Mouse (Mus musculus): ENCODE measurements at regions not wholly inside any gene's neighbourhood (a gene's known extent, or its start where the extent isn't known, plus 50 kb on each side); places are given as distances from the start of the nearest gene placed in this dataset.

GRCm38 (mm10) chr13:82849037-82849436 is 654.8 kb upstream of the Mef2c start:
- ATAC-seq (replicated peaks in 1 of 2; ENCODE audit: insufficient read depth in 1 of 2, low FRiP score in 2 of 2, low TSS enrichment in 1 of 2, low read depth in 1 of 2, poor library complexity in 2 of 2, severe bottlenecking in 2 of 2) = peak; percentile 27 to 42; a peak in 1 of 4 replicates

GRCm38 (mm10) chr13:82869869-82870268 is 634.0 kb upstream of the Mef2c start:
- no peak for ATAC-seq (replicated peaks in 1 of 2; ENCODE audit: insufficient read depth in 1 of 2, low FRiP score in 2 of 2, low TSS enrichment in 1 of 2, low read depth in 1 of 2, poor library complexity in 2 of 2, severe bottlenecking in 2 of 2)

GRCm38 (mm10) chr13:82874091-82874490 is 629.7 kb upstream of the Mef2c start:
- no peak for ATAC-seq (replicated peaks in 1 of 2; ENCODE audit: insufficient read depth in 1 of 2, low FRiP score in 2 of 2, low TSS enrichment in 1 of 2, low read depth in 1 of 2, poor library complexity in 2 of 2, severe bottlenecking in 2 of 2)

- ATAC-seq (replicated peaks in 1 of 2; ENCODE audit: insufficient read depth in 1 of 2, low FRiP score in 2 of 2, low TSS enrichment in 1 of 2, low read depth in 1 of 2, poor library complexity in 2 of 2, severe bottlenecking in 2 of 2) = no peak
These were observed 620.5 kb upstream of the Mef2c start for GRCm38 (mm10) chr13:82883368-82883767.

- ATAC-seq (replicated peaks in 1 of 2; ENCODE audit: insufficient read depth in 1 of 2, low FRiP score in 2 of 2, low TSS enrichment in 1 of 2, low read depth in 1 of 2, poor library complexity in 2 of 2, severe bottlenecking in 2 of 2) = no peak
These were observed 615.1 kb upstream of the Mef2c start for GRCm38 (mm10) chr13:82888755-82889154.

GRCm38 (mm10) chr13:82892731-82893130 is 611.1 kb upstream of the Mef2c start:
- no peak for ATAC-seq (replicated peaks in 1 of 2; ENCODE audit: insufficient read depth in 1 of 2, low FRiP score in 2 of 2, low TSS enrichment in 1 of 2, low read depth in 1 of 2, poor library complexity in 2 of 2, severe bottlenecking in 2 of 2)

GRCm38 (mm10) chr13:82899686-82900085 is 604.1 kb upstream of the Mef2c start:
- ATAC-seq (replicated peaks in 1 of 2; ENCODE audit: insufficient read depth in 1 of 2, low FRiP score in 2 of 2, low TSS enrichment in 1 of 2, low read depth in 1 of 2, poor library complexity in 2 of 2, severe bottlenecking in 2 of 2) = peak; percentile 85 to 87

GRCm38 (mm10) chr13:82902160-82902559 is 601.7 kb upstream of the Mef2c start:
- ATAC-seq (replicated peaks in 1 of 2; ENCODE audit: insufficient read depth in 1 of 2, low FRiP score in 2 of 2, low TSS enrichment in 1 of 2, low read depth in 1 of 2, poor library complexity in 2 of 2, severe bottlenecking in 2 of 2) = no peak

GRCm38 (mm10) chr13:82903637-82904036 is 600.2 kb upstream of the Mef2c start:
- no peak for ATAC-seq (replicated peaks in 1 of 2; ENCODE audit: insufficient read depth in 1 of 2, low FRiP score in 2 of 2, low TSS enrichment in 1 of 2, low read depth in 1 of 2, poor library complexity in 2 of 2, severe bottlenecking in 2 of 2)

- ATAC-seq (replicated peaks in 1 of 2; ENCODE audit: insufficient read depth in 1 of 2, low FRiP score in 2 of 2, low TSS enrichment in 1 of 2, low read depth in 1 of 2, poor library complexity in 2 of 2, severe bottlenecking in 2 of 2) = no peak
These were observed 596.1 kb upstream of the Mef2c start for GRCm38 (mm10) chr13:82907689-82908088.

- no peak for ATAC-seq (replicated peaks in 1 of 2; ENCODE audit: insufficient read depth in 1 of 2, low FRiP score in 2 of 2, low TSS enrichment in 1 of 2, low read depth in 1 of 2, poor library complexity in 2 of 2, severe bottlenecking in 2 of 2)
These were observed 594.7 kb upstream of the Mef2c start for GRCm38 (mm10) chr13:82909151-82909550.

GRCm38 (mm10) chr13:82912859-82913258 is 591.0 kb upstream of the Mef2c start:
- no peak for ATAC-seq (replicated peaks in 1 of 2; ENCODE audit: insufficient read depth in 1 of 2, low FRiP score in 2 of 2, low TSS enrichment in 1 of 2, low read depth in 1 of 2, poor library complexity in 2 of 2, severe bottlenecking in 2 of 2)

- ATAC-seq (replicated peaks in 1 of 2; ENCODE audit: insufficient read depth in 1 of 2, low FRiP score in 2 of 2, low TSS enrichment in 1 of 2, low read depth in 1 of 2, poor library complexity in 2 of 2, severe bottlenecking in 2 of 2) = no peak
These were observed 588.6 kb upstream of the Mef2c start for GRCm38 (mm10) chr13:82915194-82915593.

GRCm38 (mm10) chr13:82930010-82930409 is 573.8 kb upstream of the Mef2c start:
- no peak for ATAC-seq (replicated peaks in 1 of 2; ENCODE audit: insufficient read depth in 1 of 2, low FRiP score in 2 of 2, low TSS enrichment in 1 of 2, low read depth in 1 of 2, poor library complexity in 2 of 2, severe bottlenecking in 2 of 2)

- ATAC-seq (replicated peaks in 1 of 2; ENCODE audit: insufficient read depth in 1 of 2, low FRiP score in 2 of 2, low TSS enrichment in 1 of 2, low read depth in 1 of 2, poor library complexity in 2 of 2, severe bottlenecking in 2 of 2) = no peak
These were observed 566.0 kb upstream of the Mef2c start for GRCm38 (mm10) chr13:82937856-82938255.

GRCm38 (mm10) chr13:82942691-82943341 is 561.0 kb upstream of the Mef2c start:
- ATAC-seq (replicated peaks in 1 of 2; ENCODE audit: insufficient read depth in 1 of 2, low FRiP score in 2 of 2, low TSS enrichment in 1 of 2, low read depth in 1 of 2, poor library complexity in 2 of 2, severe bottlenecking in 2 of 2) = no peak

- ATAC-seq (replicated peaks in 1 of 2; ENCODE audit: insufficient read depth in 1 of 2, low FRiP score in 2 of 2, low TSS enrichment in 1 of 2, low read depth in 1 of 2, poor library complexity in 2 of 2, severe bottlenecking in 2 of 2) = peak in 1 of 2 experiments; percentile 36; a peak in 1 of 4 replicates
These were observed 556.9 kb upstream of the Mef2c start for GRCm38 (mm10) chr13:82946931-82947330.

GRCm38 (mm10) chr13:82949541-82949940 is 554.3 kb upstream of the Mef2c start:
- peak; percentile 12 to 42; a peak in 1 of 4 replicates for ATAC-seq (replicated peaks in 1 of 2; ENCODE audit: insufficient read depth in 1 of 2, low FRiP score in 2 of 2, low TSS enrichment in 1 of 2, low read depth in 1 of 2, poor library complexity in 2 of 2, severe bottlenecking in 2 of 2)

- ATAC-seq (replicated peaks in 1 of 2; ENCODE audit: insufficient read depth in 1 of 2, low FRiP score in 2 of 2, low TSS enrichment in 1 of 2, low read depth in 1 of 2, poor library complexity in 2 of 2, severe bottlenecking in 2 of 2) = no peak
These were observed 541.5 kb upstream of the Mef2c start for GRCm38 (mm10) chr13:82962333-82962732.
